Mouse (Mus musculus) heart, adult 2 months (tissue): ENCODE results near the gene Dohh. TPM values are rescaled to one million over a fixed set of nuclear protein-coding genes. Genes with fewer than 3 reads are reported as not detected.

ENCODE experiments used
- DNase-seq, 2 experiments: peaks; one replicate each; pipeline ENCODE4 v3.0.0; 2021
- H3K27ac ChIP-seq: fragments of 200-600 bp; 2 replicates; pipeline ENCODE4 v1.8.1; 2022
- H3K27me3 ChIP-seq: fragments of 200-500 bp; 2 replicates; pipeline ENCODE4 v1.6.1; 2012; ENCODE audit warnings: mild to moderate bottlenecking, low read length, inconsistent platforms, mixed read lengths; ENCODE audit not compliant: control insufficient read depth, insufficient read depth
- H3K36me3 ChIP-seq: fragments of 200-500 bp; 2 replicates; pipeline ENCODE4 v1.6.1; 2012; ENCODE audit warnings: low read length, inconsistent platforms; ENCODE audit not compliant: control insufficient read depth, insufficient read depth
- H3K4me1 ChIP-seq: fragments of 200-500 bp; 2 replicates; pipeline ENCODE4 v1.6.1; 2011; ENCODE audit warnings: low read length; ENCODE audit not compliant: control insufficient read depth, insufficient read depth
- H3K4me3 ChIP-seq: fragments of 200-600 bp; 2 replicates; pipeline ENCODE4 v1.8.1; 2022
- H3K79me2 ChIP-seq: fragments of 200-500 bp; replicated peaks from 2 replicates; pipeline ENCODE4 v1.6.1; 2012; ENCODE audit warnings: mild to moderate bottlenecking, inconsistent platforms, low read length, moderate library complexity, mixed read lengths; ENCODE audit not compliant: control insufficient read depth, insufficient read depth
- H3K9ac ChIP-seq: fragments of 200-500 bp; 2 replicates; pipeline ENCODE4 v1.6.1; 2012; ENCODE audit warnings: low read depth, mild to moderate bottlenecking, control low read depth, inconsistent platforms, low read length, mixed read lengths
- CTCF ChIP-seq: fragments of 200-600 bp; IDR thresholded peaks from 2 replicates; pipeline ENCODE4 v1.8.1; 2022; ENCODE audit warnings: antibody characterized with exemption, mild to moderate bottlenecking, moderate library complexity
- EP300 ChIP-seq: fragments of 200-500 bp; IDR thresholded peaks from 2 replicates; pipeline ENCODE4 v1.6.1; 2011; ENCODE audit warnings: low read depth, low read length, control low read depth; ENCODE audit not compliant: insufficient read depth
- POLR2A ChIP-seq: fragments of 200-500 bp; IDR thresholded peaks from 2 replicates; pipeline ENCODE4 v1.6.1; 2011; ENCODE audit warnings: mild to moderate bottlenecking, low read depth, low read length, control low read depth; ENCODE audit not compliant: insufficient read depth
- WGBS: fragments of 180-500 bp; shearing (Covaris S2); methylation state at CpG from one replicate; pipeline ENCODE4 v1.1.7; 2018; 5-methylcytosine and 5-hydroxymethylcytosine counted together
- intact Hi-C: fragments of 180-260 bp; cut with DNase I; formaldehyde crosslinking; loops from one replicate; pipeline ENCODE4 v1.15.1; 2025
- polyA plus RNA-seq: library from polyadenylated mRNA; depleted of rRNA; stranded (reverse); fragments of >200 nt; gene quantifications from 2 replicates; pipeline ENCODE4 v1.2.3, GENCODE M21; 2012
- total RNA-seq, 2 experiments: library from RNA; stranded (reverse); gene quantifications; 2 replicates each; pipeline ENCODE4 v1.2.3; 2021

Gene Dohh
- total and polyA plus RNA-seq, 3 experiments = 46.6 to 56.9 (median 53.8) TPM

DNA sequence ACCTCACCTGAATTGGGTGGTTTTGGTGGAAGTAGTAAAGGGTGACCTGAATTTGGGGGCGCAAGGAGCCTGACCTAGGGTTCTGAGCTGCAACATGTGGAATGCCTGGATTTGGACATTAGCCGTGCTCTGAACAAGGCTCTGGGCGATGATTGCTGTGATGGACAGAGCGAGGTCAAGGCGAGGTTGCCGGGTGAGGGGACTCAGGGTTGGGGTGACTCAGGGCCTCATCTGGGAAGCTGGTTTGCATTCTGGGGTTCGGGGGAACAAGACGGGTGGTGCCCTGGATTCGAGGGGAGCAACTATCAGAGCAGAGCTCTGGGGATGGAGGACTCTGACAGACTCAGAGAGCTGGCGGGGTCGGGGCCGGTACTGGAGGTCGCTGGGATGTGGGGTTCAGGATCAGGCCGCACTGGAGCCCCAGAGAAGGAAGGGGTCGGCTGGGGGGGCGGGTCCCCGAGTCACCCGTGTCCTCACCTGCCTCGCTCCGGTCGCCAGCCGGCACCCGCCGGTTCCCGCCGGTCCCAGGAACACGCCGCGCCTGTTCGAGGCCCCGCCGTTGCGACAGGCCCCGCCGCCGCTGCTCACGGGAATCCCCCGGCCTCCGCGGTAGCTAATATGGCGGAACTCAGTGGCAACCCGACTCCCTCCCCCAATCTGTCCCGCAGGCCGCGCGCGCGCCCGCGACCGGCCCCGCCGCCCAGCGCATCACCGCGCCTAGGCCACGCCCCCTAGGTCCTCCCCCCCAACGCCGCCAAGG, 6.3 kb upstream of the Dohh start, which contains the start of gene Fzr1:
Gene Fzr1 (minus strand): TSS at position 724 of the 760 bp plus-strand sequence.
- peak within 1 kb of the TSS; percentile 93 for H3K27ac ChIP-seq
- H3K4me1 ChIP-seq = peaks cover 4% of the 10 kb centered on the region; the same call in 1 of the 2 replicates
- intact Hi-C loops = loop anchor here (2.0 kb wide), 1 partner anchor 27 kb away; the partner anchor contains the start of gene Hmg20b
- WGBS = under 1% methylated on average over 56 of the region's 59 CpGs
- TF ChIP-seq CTCF = no peak
- no peak; the same call in 1 of the 2 replicates for TF ChIP-seq POLR2A
- no peak for TF ChIP-seq EP300
- H3K36me3 ChIP-seq = no peaks in the 10 kb centered on the region
- no peaks in the 10 kb centered on the region for H3K27me3 ChIP-seq
- peak within 1 kb of the TSS; percentile 99 for H3K4me3 ChIP-seq
- DNase-seq = no peak
- peak within 1 kb of the TSS; percentile 82 for H3K9ac ChIP-seq
- peaks cover 2% of the 10 kb centered on the region for H3K79me2 ChIP-seq

DNA sequence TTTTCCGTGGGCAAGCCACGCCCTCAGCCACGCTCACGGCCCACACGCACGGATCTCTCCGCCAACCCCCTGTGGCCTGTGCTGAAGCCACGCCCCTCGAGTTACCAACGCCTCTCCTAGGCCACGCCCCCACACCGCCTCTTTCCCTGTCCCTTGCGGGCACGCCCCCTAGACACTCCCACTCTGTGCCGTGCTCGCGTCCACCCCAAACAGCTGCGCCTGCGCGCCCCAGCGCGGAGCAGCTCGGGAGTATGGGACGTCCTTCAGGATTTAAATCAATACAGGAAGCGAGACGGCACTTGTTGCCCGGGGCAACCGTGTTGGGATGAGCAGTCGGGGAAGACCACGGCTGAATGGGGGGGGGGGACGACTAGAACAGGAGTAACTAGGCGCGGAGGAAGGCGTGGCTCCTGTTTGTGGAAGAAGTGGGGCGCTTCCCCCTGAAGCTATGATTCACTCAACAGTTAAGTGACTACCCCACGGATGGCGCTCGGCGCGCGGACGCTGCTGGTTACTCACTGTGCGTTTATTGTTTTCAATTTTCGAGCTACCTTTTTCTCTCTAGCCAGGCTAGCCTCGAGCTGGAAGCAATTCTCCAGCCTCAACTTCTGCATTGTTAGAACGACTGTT, 5.6 kb upstream of the Dohh start:
- peak overlapping the region; percentile 6; the same call in 1 of the 2 replicates for H3K9ac ChIP-seq
- WGBS = under 1% methylated on average over 44 of the region's 46 CpGs

DNA sequence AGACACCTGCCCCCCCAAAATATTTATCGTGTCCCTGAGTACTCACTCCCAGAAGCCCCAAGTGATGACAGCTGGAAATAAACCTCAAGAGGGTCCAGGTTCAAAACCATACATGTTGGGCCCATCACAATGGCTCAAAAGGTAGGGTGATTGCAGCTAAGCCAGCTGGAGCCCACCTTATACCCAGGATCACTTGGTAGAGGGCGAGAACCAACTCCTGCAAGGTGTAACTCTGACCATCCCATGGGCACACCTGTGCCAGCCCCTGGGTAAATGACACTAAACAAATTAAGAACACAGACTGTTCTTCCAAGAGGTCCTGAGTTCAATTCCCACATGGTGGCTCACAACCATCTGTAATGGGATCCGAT, 5.1 kb upstream of the Dohh start:
- Histone ChIP-seq H3K27me3 (no peaks in the 10 kb centered on the region), H3K4me1 (peaks cover 4% of the 10 kb centered on the region; the same call in 1 of the 2 replicates), H3K27ac (peak overlapping the region; percentile 72), H3K36me3 (no peaks in the 10 kb centered on the region), H3K4me3 (peak overlapping the region; percentile 60), H3K79me2 (peaks cover 2% of the 10 kb centered on the region), H3K9ac (no peak overlapping the region)
- no peak for DNase-seq
- 59% methylated on average over 3 of the region's 3 CpGs for WGBS
- TF ChIP-seq POLR2A (no peak), CTCF (no peak), EP300 (no peak)
- intact Hi-C loops = no loop called here

More for the DNA sequence above, 5.6 kb upstream of the Dohh start:
- Histone ChIP-seq H3K4me3 (peak overlapping the region; percentile 60), H3K79me2 (peaks cover 2% of the 10 kb centered on the region), H3K4me1 (peaks cover 4% of the 10 kb centered on the region; the same call in 1 of the 2 replicates), H3K36me3 (no peaks in the 10 kb centered on the region), H3K27ac (peak overlapping the region; percentile 72), H3K27me3 (no peaks in the 10 kb centered on the region)
- peak; percentile 100 for DNase-seq
- intact Hi-C loops = no loop called here
- TF ChIP-seq CTCF (no peak), POLR2A (peak; percentile 66; the same call in 1 of the 2 replicates), EP300 (0 out of 2 replicates have a peak, but pooled peaks have one; percentile 37)

DNA sequence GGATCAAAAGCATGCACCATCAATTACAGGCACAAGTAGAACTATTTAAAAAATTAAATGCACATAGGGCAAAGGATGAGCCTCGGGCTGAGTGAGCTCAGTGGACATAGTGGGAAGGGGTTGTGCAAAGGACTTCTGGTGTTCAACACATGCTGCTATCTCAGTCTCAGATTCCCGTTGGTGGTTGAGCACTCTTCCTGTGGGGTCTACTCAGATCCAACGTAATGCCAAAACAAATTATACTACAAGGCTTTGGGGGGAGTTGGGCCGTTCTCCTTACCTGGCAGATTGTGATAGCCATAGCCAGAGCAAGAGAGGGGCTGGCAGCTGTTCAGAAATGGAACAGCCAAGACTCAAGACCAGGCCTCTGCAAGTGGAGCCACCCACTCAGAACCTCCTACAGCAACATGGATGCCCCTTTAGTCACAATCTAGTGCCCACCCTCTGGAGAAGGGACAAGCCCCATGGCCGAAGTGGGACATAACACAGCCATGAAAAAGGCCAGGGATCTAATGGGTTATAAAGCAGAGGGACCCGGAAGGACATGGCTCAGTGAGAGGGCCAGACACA, 4.3 kb upstream of the Dohh start:
- Histone ChIP-seq H3K9ac (no peak overlapping the region), H3K27ac (no peak overlapping the region), H3K36me3 (no peaks in the 10 kb centered on the region), H3K27me3 (no peaks in the 10 kb centered on the region), H3K4me1 (peaks cover 5% of the 10 kb centered on the region), H3K4me3 (no peak overlapping the region), H3K79me2 (peaks cover 2% of the 10 kb centered on the region; the same call in 1 of the 2 replicates)
- 82% methylated on average over 6 of the region's 6 CpGs for WGBS
- no peak for TF ChIP-seq EP300
- no peak for TF ChIP-seq CTCF
- no peak for TF ChIP-seq POLR2A
- no peak for DNase-seq
- intact Hi-C loops = no loop called here

DNA sequence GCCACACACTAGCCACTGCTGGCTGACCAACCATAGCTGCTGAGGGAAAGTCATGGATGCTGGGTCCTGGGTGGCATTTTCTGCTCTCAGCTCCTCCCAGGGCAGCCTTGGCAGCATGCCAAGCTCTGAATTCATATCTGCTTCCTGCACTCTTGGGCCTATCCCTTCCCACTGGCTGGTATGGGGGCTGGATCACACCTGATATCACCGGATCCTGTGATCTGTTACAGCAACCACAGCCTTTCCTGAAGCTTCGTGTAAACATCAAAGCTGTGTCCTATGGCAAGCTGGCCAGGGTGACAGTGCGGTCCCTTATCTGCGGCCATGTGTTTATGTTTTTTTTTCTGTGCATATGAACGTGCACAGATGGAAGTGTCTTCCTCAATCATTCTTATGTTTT, 2.2 kb upstream of the Dohh start:
- no peak overlapping the region for H3K4me3 ChIP-seq
- no peaks in the 10 kb centered on the region for H3K27me3 ChIP-seq
- no peak for DNase-seq
- WGBS = 22% methylated on average over 5 of the region's 5 CpGs
- no peaks in the 10 kb centered on the region for H3K36me3 ChIP-seq
- H3K79me2 ChIP-seq = no peaks in the 10 kb centered on the region; the same call in 1 of the 2 replicates
- TF ChIP-seq POLR2A = no peak
- peaks cover 6% of the 10 kb centered on the region for H3K4me1 ChIP-seq
- no peak overlapping the region for H3K9ac ChIP-seq
- no peak overlapping the region for H3K27ac ChIP-seq
- intact Hi-C loops = no loop called here
